Mouse (Mus musculus): ENCODE measurements around the gene Vps45. TPM values are rescaled to one million over a fixed set of nuclear protein-coding genes. Genes with fewer than 3 reads are reported as not detected.
"Not testable (repeated sequence)": the region's sequence is repeated elsewhere in the genome, so short reads cannot be mapped to it uniquely, and the experiment has no call there.

The Vps45 gene
- total RNA-seq, 2 experiments from 2014 or later: 40.5 to 42.1 TPM

DNA sequence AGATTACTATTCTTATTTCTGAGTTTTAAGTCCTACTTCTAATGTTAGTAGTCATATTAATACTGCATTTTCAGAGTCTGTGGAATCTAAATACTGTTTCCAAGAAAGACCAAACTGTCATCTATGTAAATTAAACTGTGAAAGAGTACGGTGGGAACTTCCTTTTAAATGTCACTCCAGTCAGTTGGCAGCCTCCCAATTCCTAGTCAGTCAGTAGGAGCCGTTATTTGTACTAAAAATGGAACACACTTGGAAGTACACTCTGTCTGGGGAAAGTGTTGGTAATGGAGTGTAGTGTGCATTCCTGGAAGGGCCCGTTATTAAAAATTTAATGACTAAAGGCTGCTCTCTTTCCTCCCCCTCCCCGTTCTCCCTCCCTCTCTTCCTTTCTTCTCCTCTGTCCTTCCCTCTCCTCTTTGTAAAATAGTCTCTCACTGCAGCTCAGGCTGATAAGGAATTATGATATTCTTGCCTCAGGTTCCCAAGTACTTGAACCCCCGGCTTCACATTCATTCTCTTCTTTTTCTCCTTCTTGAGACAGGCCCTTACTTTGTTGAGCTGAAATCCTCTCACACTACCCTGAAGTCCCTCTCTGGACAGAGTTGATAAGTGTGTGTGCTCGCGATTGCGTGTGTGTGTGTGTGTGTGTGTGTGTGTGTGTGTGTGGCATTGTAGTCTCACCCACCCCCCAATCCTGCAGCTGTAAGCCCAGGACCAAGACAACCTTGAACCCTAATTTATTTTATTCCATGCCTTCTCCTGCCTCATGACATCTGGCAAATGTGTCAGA lies 100.7 kb downstream of the Vps45 start:
- DNase-seq (ENCODE audit: low spot score in 2 of 2): no peak
- intact Hi-C loops (cut with DNase I): no loop called here

DNA sequence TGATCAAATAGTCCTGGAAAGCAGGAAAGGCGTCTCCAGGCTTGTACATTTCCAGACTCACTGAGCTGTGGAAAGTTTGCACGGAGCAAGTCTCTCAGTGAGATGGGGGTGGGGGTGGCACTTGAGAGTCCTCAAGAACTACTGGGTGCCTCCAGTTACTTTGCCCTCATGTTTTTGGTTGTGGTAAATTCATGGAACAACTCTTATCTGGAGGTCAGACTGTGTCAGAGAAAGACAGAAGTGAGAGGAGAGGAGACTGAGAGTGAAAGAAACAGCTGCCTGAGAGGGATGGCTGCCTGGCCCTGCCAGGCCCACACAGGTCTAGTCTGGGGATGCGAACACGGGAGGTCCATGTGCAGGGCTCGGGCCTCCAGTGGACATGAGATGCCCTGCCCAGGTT lies 102.9 kb downstream of the Vps45 start:
- intact Hi-C loops (cut with DNase I): no loop called here
- DNase-seq (ENCODE audit: low spot score in 2 of 2): no peak

DNA sequence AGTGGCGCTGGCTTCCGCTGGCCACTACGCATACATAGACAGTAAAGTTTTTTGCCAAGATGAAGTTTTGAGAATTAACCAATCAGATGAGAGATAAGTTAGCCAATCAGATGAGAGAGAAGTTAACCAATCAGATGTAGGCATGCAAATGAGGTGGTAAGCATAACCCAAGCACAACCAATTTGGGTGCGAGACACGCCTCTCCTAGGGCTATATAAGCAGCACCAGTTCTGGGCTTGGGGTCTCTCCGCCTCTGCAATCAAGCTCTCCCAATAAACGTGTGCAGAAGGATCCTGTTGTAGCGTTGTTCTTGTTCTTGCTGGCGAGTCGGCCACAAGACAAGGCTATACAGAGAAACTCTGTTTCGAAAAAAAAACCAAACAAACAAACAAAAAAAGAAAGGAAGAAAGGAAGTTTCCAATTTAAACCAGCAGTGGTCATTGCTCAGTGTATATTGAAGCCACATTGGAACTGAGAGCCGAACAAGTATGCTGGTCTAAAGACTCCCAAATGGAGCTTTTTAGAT lies 103.6 kb downstream of the Vps45 start:
- intact Hi-C loops (cut with DNase I): loop anchor here (5.0 kb wide), 1 partner anchor 188 kb away; no protein-coding TSS in a partner anchor

DNA sequence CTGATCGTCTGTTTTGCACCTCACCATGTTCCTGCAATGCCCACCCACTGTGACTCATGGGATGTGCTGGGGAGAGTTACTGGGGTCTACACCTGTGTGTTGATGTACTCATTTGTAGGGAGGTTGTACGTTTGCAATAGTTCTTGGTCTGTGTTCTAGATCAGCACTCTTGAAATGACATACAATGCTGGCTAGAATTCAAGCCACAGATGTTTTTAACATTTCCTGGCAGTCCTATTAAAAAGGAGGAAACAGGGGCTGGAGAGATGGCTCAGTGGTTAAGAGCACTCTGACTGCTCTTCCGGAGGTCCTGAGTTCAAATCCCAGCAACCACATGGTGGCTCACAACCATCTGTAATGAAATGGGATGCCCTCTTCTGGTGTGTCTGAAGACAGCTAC lies 104.7 kb downstream of the Vps45 start:
- intact Hi-C loops (cut with DNase I): loop anchor here (5.0 kb wide), 1 partner anchor 189 kb away; no protein-coding TSS in a partner anchor

More for the DNA sequence above, 103.6 kb downstream of the Vps45 start:
- DNase-seq (ENCODE audit: low spot score in 2 of 2): not testable (repeated sequence)

DNA sequence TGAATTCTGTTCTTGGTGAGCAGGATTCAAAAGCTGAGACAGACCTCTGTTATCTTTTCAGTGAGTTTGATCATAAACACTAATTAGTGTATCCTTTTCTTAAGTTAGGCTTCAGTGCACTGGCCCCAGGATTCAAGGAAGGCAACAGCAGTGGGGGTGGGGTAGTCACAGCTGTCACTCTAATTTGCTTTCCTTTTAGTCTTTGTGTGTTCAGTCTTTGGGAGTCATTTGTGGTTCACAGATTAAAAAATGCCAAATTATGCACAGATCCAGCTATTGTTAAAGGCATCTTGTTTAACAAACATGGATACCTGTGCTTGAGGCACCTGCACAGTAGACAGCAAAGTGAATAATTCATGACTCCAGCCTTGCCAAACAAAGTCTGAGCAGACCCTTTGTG lies 105.2 kb downstream of the Vps45 start:
- no peak for DNase-seq (ENCODE audit: low spot score in 2 of 2)
- intact Hi-C loops (cut with DNase I): loop anchor here (5.0 kb wide), 1 partner anchor 189 kb away; no protein-coding TSS in a partner anchor

More for the DNA sequence above, 104.7 kb downstream of the Vps45 start:
- DNase-seq (ENCODE audit: low spot score in 2 of 2): no peak

DNA sequence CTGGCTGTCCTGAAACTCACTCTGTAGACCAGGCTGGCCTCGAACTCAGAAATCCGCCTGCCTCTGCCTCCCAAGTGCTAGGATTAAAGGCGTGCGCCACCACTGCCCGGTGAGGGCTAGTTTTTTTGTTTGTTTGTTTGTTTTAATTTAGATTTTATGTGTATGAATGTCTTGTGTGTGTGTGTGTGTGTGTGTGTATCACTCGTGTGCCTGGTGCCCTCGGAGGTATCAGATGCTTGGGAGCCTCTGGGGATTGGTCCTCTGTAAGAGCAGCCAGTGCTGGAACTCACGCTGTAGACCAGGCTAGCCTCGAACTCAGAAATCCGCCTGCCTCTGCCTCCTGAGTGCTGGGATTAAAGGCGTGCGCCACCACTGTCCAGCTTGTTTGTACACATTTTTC lies 106.7 kb downstream of the Vps45 start:
- intact Hi-C loops (cut with DNase I): loop anchor here (5.0 kb wide), 1 partner anchor 191 kb away; no protein-coding TSS in a partner anchor
- DNase-seq (ENCODE audit: low spot score in 2 of 2): not testable (repeated sequence)

DNA sequence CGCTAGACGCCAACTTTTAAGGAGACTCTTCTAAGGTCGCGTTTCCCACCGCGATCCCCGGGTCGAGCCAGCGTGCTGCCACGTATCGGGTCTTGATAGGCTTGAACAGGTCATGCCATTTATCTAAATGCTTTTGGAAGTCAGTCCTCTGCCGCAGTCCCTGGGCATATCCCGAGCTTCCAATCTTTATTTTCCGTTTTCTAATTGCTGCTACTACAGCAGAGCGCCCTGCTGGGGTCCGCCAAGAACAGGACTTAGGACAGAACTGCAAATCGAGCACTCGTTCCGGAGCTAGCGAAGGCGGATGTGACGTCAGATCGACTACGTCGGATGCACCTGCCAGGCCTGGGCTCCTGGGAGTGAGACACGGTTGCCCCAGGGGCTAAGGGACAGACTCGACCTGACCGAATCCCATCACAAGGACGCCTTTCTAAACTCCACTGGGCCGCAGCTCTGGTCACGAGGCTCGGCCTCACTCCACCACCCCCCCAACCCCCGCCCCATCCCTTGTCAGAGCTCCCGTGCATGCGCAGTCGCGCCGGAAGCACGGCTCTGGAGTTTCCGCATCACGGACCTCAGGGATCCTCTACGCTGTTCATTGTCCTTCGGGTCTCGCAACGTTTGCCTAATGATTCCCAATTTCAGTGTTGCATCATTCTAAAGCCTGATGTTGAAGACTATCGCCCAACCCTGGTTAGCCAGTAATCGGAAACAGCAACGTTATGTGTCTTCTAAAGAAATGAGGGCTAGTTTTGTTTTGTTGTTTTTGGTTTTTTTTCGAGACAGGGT lies 107.3 kb downstream of the Vps45 start:
- intact Hi-C loops (cut with DNase I): loop anchor here (5.0 kb wide), 1 partner anchor 191 kb away; no protein-coding TSS in a partner anchor
- DNase-seq (ENCODE audit: low spot score in 2 of 2): peak; percentile 92 to 94

Other genes starting within 250 kb of the Vps45 start
- 10 to 100 TPM; 59.2 to 68.9 TPM for gene Rprd2, start 239.6 kb downstream of the Vps45 start, total RNA-seq (2021)
- gene Prpf3, start 202.6 kb downstream of the Vps45 start, total RNA-seq (2021): 10 to 100 TPM; 23.8 to 40.3 TPM
- gene Mrps21, start 186.9 kb downstream of the Vps45 start, total RNA-seq (2021): 100 to 1,000 TPM; 149 to 158 TPM
- 10 to 100 TPM; 18.6 to 26.6 TPM for gene Ciart, start 176.2 kb downstream of the Vps45 start, total RNA-seq (2021)
- 1 to 10 TPM; 3.4 to 5.5 TPM for gene BC028528, start 166.5 kb downstream of the Vps45 start, total RNA-seq (2021)
- gene Aph1a, start 164.5 kb downstream of the Vps45 start, total RNA-seq (2021): 10 to 100 TPM; 61.8 to 75.2 TPM
- gene Car14, start 153.8 kb downstream of the Vps45 start, total RNA-seq (2021): 10 to 100 TPM in 1 of 2 experiments, 1 to 10 TPM in 1; 8.8 to 10.6 TPM
- 10 to 100 TPM; 87.9 to 91.2 TPM for gene Anp32e, start 129.2 kb downstream of the Vps45 start, total RNA-seq (2021)
- 10 to 100 TPM; 80.1 to 93.9 TPM for gene Plekho1, start 62.5 kb downstream of the Vps45 start, total RNA-seq (2021)
- gene Otud7b, start 46.1 kb upstream of the Vps45 start, total RNA-seq (2021): 10 to 100 TPM; 28.8 to 32.0 TPM
- 1 to 10 TPM; 5.7 to 6.7 TPM for gene Mtmr11, start 103.5 kb upstream of the Vps45 start, total RNA-seq (2021)
- gene Sf3b4, start 113.9 kb upstream of the Vps45 start, total RNA-seq (2021): 10 to 100 TPM; 40.7 to 42.9 TPM
- gene Sv2a, start 122.7 kb upstream of the Vps45 start, total RNA-seq (2021): 100 to 1,000 TPM; 399 to 446 TPM
- gene Bola1, start 161.2 kb upstream of the Vps45 start, total RNA-seq (2021): 10 to 100 TPM; 13.3 to 19.4 TPM
- gene Hist2h2ab, start 161.4 kb upstream of the Vps45 start, total RNA-seq (2021): 10 to 100 TPM in 1 of 2 experiments, 1 to 10 TPM in 1; 10.0 to 11.1 TPM
- 10 to 100 TPM; 24.2 to 27.9 TPM for gene Hist2h2ac, start 162.4 kb upstream of the Vps45 start, total RNA-seq (2021)
- 1 to 10 TPM; 4.8 to 5.1 TPM for gene Hist2h2be, start 162.7 kb upstream of the Vps45 start, total RNA-seq (2021)
- 1 to 10 TPM; 5.9 to 6.1 TPM for gene Hist2h3c2, start 180.7 kb upstream of the Vps45 start, total RNA-seq (2021)
- 100 to 1,000 TPM; 204 to 210 TPM for gene Hist2h2aa2, start 181.8 kb upstream of the Vps45 start, total RNA-seq (2021)
- 10 to 100 TPM in 1 of 2 experiments, 1 to 10 TPM in 1; 6.3 to 10.1 TPM for gene Hist2h2aa1, start 187.0 kb upstream of the Vps45 start, total RNA-seq (2021)
- not detected for gene Hist2h3c1, start 188.2 kb upstream of the Vps45 start, total RNA-seq (2021)
- 10 to 100 TPM; 27.9 to 34.6 TPM for gene Hist2h4, start 204.8 kb upstream of the Vps45 start, total RNA-seq (2021)
- 10 to 100 TPM; 60.7 to 62.3 TPM for gene Hist2h3b, start 210.2 kb upstream of the Vps45 start, total RNA-seq (2021)
- 100 to 1,000 TPM; 148 to 154 TPM for gene Hist2h2bb, start 211.3 kb upstream of the Vps45 start, total RNA-seq (2021)
- 1 to 10 TPM; 2.1 to 2.2 TPM for gene Fcgr1, start 235.5 kb upstream of the Vps45 start, total RNA-seq (2021)